Mouse (Mus musculus) urinary bladder, postnatal 10 days (tissue): ENCODE measurements around the gene Gm13023.
"Not testable (repeated sequence)": the region's sequence is repeated elsewhere in the genome, so short reads cannot be mapped to it uniquely, and the experiment has no call there.

Experiments used
- DNase-seq: peaks from one replicate; pipeline ENCODE4 v3.0.0; 2022; ENCODE audit warnings: low spot score

Gene Gm13023

GRCm38 (mm10) chr4:143789052-143789451 lies at the start of gene Gm13023:
Gm13023 (plus strand) TSS chr4:143789352.
- DNase-seq = not testable (repeated sequence)

DNA sequence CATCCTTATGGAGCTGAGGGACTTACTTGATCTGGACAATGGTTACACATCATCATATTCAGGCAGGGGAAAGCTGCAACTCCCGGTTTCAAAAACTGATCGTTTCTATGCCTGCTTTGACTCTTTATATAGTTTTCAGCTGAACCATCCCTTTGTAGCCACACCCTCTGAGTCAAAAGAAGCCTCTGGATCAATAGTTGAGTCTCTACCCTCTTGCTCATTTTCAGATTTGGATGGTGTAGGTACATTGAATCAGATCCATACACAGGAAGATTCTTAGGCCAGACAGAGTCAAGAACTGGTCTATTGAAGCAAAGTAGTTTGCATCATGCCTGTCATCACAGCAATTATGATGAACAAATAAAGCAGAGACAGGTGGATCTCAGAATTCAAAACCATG lies 26.8 kb downstream of the Gm13023 start, which contains the start of gene Gm13084:
Gene Gm13084 (minus strand): TSS at position 101 of the 400 bp plus-strand sequence.
- DNase-seq = no peak
